Mouse (Mus musculus) megakaryocyte, embryonic 14.5 days (primary cell): ENCODE results near the gene Ksr1.

Source experiments
- FLI1 ChIP-seq: IDR thresholded peaks from 2 replicates; pipeline ENCODE4 v1.6.1; 2012; ENCODE audit warnings: low read length, inconsistent platforms, mixed read lengths
- GATA1 ChIP-seq: IDR thresholded peaks from 3 replicates; pipeline ENCODE4 v1.6.1; 2012; ENCODE audit warnings: mixed read lengths, low read length, inconsistent platforms, borderline replicate concordance

- TF ChIP-seq GATA1: no peak
- no peak for TF ChIP-seq FLI1
Measured at GRCm38 (mm10) chr11:79053437-79053836, 92.8 kb downstream of the Ksr1 start.
